Mouse (Mus musculus): ENCODE data around the gene Tyro3. TPM values are rescaled to one million over a fixed set of nuclear protein-coding genes. Genes with fewer than 3 reads are reported as not detected.
A peak's percentile ranks its signal among the peaks of the same experiment; 100 is the strongest.

Tyro3 gene
- total RNA-seq (2021) = 1 to 10 TPM; 2.5 to 3.5 TPM
- long read RNA-seq, experiment 1, partial matches to known transcripts = 0 of 3 reads
- long read RNA-seq, experiment 1, other reads (novel, unspliced or antisense) = 1 of 3 reads
- long read RNA-seq, experiment 2, transcript Tyro3-201 (19 exons, 3,989 nt) = major isoform, 5 of 8 reads
- long read RNA-seq, experiment 2, partial matches to known transcripts = 3 of 8 reads
- long read RNA-seq, experiment 2, other reads (novel, unspliced or antisense) = 0 of 8 reads

DNA sequence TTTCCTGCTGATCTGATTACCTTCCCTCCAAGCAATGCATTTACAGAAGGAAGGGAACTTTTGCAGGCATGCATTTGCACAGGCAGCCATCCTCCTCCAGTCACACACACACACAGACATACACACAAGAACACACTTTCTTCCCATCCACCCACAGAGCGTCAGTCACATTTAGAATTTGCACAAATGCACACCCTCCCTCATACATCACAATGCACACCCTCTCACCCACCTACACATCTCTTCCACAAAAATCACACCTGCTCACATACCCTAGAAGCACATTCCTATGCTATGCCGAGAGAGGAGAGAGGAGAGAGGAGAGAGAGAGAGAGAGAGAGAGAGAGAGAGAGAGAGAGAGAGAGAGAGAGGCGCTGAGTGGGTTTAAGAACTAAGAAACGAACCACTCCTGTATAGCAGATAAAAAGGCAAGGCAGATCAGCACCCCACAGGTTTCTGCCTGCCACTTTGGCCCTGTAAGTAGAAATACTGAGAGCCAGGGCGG, at the start of gene Tyro3:
Gene Tyro3, plus strand, starts transcription at position 455 of the 505 bp plus-strand sequence.
- no peak for DNase-seq (ENCODE audit: low spot score in 2 of 2)

- no peak for DNase-seq (ENCODE audit: low spot score in 2 of 2)
Measured at GRCm38 (mm10) chr2:119749260-119749659, 48.3 kb upstream of the Tyro3 start.

DNA sequence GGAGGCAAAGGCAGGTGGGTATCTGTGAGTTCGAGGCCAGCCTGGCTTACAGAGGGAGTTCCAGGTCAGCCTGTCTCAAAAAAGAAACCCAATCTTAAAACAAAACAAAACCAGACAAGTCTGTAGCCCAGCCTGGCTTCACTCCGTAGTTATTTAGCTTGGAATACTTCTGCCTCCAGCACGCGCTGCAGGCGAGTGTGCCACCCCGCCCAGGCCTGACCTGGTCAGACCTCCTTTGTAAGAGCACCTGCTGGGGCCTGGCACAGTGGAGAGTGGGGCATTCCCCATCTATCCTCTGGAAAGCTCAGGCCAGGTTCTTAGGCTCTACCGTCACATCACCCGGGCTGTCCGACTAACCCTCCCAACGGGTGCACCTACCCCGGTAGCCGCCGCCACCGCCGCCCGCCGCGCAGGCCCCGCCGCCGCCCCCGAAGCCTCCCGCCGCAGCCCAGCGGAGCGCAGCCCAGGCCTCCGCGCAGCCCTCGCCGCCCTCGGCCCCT, 39.9 kb upstream of the Tyro3 start:
- DNase-seq (ENCODE audit: low spot score in 2 of 2) = no peak

DNA sequence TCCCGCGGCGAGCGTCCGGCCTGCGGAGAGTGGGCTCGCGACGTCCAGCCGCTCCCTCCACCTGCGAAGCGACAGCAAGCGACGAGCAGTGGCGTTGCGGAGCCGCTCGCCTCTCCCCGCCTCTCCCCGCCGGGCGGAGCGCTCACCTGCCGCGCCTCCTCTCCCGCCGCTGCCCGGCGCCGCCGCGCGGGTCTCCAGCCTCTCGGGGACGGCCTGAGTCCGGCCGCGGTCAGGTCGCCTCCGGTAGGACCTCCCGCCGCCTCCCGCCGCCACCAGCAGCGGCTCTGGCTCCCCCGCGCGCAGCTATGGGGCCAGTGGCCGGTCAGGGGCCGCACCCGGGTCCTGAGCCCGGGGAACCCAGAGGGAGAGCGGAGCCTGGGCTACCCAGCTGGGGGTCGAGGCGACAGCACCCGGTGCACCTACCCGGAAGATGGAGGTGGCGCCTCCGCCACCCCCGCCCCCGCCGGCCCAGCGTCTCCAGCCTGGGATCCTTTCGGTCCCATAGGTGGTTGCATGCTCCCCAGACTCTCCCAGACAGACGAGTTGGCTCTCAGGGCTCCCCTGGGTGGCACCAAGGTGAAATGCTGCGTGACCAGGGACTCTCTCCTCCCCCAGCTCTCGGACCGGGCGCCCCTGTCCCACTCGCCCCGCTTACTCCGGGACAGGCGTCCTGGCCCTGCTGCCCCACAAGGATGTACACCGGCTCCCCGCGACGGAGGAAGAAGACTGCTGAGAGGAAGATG, 39.3 kb upstream of the Tyro3 start:
- peak; percentile 37 to 42 for DNase-seq (ENCODE audit: low spot score in 2 of 2)

DNA sequence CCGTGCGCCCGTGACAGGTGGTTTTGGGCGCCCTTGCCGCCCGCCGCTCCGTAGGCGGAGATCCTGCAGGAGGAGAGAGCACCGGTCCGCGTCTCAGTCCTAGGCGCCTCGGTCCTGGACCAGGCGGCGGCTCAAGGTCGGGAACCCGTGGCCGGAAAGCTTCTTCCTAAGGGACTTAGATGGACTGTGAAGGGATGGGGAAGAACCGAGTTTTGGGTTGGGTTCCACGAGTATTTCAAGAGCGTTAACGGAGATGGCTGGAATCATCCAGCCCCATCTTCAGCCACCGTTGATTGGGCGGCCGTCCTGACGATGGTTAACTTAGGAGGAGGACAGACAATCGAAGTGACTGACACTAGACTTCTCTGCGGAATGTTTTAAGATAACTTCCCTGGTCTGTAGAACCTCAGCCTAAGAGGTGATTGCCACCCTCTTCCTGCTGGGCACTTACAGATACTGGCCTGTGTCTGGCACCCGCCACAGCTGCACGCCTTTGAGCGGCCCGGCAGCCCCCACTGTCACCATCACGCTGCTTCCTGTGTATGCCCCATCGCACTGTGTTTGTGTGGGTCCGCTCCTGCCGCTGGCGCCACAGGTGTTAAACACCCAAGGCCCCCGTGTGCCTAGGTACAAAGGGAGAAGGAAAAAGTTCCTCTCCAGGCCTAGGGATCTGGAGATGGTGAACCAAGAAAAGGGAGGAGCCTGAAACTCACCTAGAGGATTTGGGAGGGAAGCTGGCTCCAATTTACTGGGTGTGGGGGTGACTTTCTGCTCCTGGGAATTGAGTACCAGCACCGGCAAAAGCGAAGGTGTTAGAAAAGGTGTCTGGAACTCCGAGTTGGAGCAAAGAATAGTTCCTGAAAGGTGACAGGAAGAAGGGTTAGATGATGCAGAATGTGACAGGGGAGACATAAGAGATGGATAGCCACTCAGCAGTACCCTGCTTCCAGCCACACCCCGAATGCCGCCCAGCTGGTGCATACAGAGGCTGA, 38.4 kb upstream of the Tyro3 start:
- DNase-seq (ENCODE audit: low spot score in 2 of 2) = no peak

GRCm38 (mm10) chr2:119760251-119760650, 37.3 kb upstream of the Tyro3 start, which contains the start of gene Ltk:
Ltk (minus strand) TSS chr2:119760431.
- no peak for DNase-seq (ENCODE audit: low spot score in 2 of 2)

DNA sequence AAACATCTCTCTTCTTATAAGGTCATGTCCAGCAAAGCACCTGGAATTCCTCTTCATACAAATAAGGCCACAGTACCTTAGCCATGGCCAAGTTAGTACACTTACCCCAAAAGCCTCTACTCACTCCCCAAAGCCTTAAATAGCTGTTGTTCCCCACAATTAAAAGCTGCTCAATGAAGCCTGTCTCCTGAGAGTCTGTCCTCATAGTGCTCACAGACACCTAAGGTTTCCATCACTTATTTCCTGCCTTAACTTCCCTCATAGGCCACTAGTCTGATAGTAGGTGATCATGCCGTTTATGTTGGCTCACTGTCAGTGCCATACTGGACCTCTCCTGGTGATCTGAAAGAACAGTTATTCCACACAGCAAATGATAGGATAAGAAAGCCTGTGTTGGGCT, 35.3 kb upstream of the Tyro3 start:
- no peak for DNase-seq (ENCODE audit: low spot score in 2 of 2)

- DNase-seq (ENCODE audit: low spot score in 2 of 2) = no peak
Measured at GRCm38 (mm10) chr2:119763924-119764323, 33.6 kb upstream of the Tyro3 start.

DNA sequence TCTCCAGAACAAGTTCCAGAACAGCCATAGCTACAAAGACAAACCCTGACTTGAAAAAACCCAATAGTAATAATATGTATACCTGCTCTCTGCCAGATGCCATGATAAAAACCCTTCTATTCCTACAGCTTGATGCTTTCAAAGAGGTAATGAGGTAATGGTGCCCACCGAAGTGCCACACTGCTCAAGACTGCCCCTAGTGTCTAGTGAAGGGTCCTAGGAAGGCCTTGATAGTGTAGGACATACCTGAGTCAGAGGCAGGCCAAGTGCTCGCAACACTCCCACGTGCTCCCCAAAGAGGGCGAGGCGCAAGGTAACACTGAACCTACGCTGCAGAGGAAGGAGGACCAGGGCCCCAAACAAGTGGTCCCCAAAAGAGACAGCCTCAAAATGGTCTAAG, 30.3 kb upstream of the Tyro3 start:
- no peak for DNase-seq (ENCODE audit: low spot score in 2 of 2)

DNA sequence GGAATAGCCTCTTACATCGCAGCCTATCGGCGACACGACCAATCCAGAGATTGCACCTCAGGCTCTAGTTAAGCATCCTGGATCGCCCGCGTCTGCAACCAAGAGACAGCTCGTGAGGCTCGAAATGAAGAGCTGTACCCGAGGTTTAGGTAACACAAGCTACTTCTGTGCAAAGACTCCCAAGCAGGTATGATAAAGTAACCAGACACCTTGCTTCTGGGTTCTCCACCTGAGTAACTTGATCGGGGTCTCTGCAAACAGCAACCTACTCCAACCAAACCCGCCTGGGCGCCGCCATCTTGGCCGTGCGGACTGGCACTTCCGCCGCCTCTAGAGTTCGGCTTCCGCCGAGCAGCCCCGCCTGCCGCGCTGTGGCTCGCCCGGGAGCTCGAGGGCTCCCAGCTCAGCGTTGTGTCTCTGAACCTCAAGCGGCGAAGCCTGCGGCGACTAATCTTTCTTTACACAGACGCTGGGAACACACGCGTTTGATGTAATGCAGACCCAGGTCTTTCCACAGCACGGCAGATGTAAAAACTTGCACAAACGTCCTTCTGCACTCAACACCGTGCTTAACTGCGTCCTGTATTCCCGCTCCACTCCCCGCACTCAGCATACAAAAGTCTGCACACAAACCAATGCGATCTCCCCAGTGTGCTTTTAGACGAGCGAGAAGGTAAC, 10.2 kb upstream of the Tyro3 start, which contains the start of gene Rpap1:
Gene Rpap1, minus strand, starts transcription at position 332 of the 678 bp plus-strand sequence.
- DNase-seq (ENCODE audit: low spot score in 2 of 2) = peak; percentile 81 to 82

GRCm38 (mm10) chr2:119789996-119790395, 7.5 kb upstream of the Tyro3 start:
- DNase-seq (ENCODE audit: low spot score in 2 of 2) = no peak

DNA sequence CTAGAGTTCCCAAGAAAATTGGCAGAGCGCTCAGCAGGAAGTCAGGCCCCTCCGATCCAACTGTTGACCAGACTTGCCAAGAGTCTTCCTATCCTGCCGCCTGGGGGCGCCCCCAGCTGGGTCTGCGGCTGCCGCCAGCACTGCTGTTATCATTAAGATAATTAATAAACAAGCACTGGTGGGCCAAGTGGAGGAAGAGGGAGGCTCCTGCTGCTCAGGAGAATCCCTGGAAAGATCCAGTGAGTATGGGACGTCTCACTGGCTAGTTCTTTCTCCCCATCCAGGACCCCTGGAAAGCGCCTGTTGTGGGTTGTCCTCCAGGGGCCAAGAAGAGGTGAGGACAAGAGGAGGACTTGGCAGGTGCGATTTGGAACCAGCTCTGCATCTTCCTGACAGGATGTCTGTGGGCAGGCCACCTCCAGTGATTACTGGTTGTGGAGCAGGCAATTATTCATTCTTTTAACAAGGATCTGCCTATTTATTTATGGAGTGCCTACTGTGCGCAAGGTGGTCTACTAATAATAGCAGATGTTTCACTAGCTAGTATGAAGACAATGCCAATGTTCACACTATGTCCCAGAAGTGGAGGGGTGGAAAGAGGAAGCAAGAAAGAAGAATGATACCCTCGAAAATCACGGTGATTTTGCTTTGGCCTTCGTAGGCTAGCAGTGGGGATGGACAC, 854 bp downstream of the Tyro3 start:
- DNase-seq (ENCODE audit: low spot score in 2 of 2) = peak; percentile 48 to 49

- peak; percentile 46 to 52 for DNase-seq (ENCODE audit: low spot score in 2 of 2)
Measured at GRCm38 (mm10) chr2:119799181-119799960, 1.8 kb downstream of the Tyro3 start.

DNA sequence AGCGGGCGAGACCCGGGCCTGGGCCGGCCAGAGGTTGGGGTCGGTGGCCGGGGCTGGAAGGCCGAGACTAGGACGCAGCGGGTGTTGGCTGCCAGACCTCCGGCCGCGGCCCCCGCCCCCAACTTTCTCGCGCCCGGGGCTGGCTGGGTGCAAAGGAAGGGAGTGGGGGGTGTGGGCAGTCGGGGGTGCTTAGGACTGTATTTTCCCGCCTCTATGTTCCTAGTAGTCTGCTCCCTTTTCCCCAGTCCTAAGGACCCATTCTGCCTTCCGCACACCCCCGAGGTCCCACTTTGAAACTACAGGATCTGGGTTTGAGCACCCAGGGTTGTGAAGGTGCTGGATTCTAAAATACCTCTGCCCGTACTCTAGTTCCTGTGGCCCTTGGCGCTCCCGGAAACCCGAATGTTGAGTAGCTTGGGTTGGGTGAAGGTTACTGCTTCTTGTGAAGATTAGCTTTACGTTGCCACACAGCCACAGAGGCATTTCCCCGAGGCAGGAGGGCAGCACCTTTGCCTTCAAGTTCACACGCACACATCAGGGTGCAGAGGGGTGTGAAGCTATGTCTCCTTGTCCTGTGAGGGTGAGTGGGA, 2.5 kb downstream of the Tyro3 start:
- peak in 1 of 2 experiments; percentile 10 for DNase-seq (ENCODE audit: low spot score in 2 of 2)

- DNase-seq (ENCODE audit: low spot score in 2 of 2) = no peak
Measured at GRCm38 (mm10) chr2:119800876-119801846, 3.6 kb downstream of the Tyro3 start.

DNA sequence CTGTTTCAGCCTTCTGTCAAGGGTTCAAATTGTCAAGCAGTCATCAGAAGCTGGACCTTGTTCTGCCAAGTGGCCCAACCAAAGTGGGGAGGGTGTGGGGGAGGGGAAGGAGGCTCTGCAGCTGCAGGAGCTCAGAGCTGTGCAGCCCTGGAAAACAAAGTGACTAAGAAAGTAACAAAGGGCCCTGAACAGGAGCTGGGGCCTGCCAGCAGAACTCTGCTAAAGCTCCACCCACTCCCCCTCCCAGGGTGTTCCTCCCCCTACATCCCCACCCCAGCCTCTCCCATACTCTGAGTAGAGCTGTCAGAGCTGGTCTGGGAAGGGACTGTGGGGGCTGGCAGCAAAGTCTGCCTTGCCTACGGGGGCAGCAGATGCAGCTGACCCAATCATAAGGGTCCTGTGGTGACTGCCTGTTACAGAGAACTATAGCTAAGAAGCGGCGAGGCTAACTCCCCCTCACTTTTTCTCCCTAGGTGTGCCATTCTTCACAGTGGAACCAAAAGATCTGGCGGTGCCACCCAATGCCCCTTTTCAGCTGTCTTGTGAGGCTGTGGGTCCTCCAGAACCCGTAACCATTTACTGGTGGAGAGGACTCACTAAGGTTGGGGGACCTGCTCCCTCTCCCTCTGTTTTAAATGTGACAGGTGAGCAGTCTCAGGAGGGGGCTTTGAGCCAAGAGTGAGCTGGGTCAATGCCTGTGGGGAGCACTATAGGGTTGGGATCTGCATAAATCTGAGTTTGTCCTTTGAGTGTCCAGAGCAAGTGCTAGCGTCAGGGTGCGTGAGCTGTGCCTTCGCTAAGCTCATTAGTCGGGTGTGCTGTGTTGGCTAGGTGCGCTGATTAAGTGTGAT, 5.5 kb downstream of the Tyro3 start:
- no peak for DNase-seq (ENCODE audit: low spot score in 2 of 2)

Measured in adrenal gland, adult 18-20 months (tissue).